Mouse (Mus musculus): ENCODE measurements around the gene Wee2. TPM values are rescaled to one million over a fixed set of nuclear protein-coding genes. Genes with fewer than 3 reads are reported as not detected.

Wee2 gene
- polyA plus RNA-seq, 1 experiment from 2014 or later: not detected

- peak within 1 kb of the TSS; percentile 74 for H3K9ac ChIP-seq
- no peaks in the 10 kb centered on the region for H3K9me3 ChIP-seq (replicated peaks)
- H3K4me2 ChIP-seq: peak within 1 kb of the TSS; percentile 92
- H3K27ac ChIP-seq: no peak within 1 kb of the TSS
- no peaks in the 10 kb centered on the region for H3K36me3 ChIP-seq
- H3K4me1 ChIP-seq (replicated peaks): peaks cover 17% of the 10 kb centered on the region
- WGBS (ENCODE audit: insufficient replicate concordance): 1% methylated on average over 38 of the region's 38 CpGs
- DNase-seq (peak; percentile 66), ATAC-seq (ENCODE audit: low read depth) (peak; percentile 87)
- peak within 1 kb of the TSS; percentile 67 for H3K4me3 ChIP-seq (replicated peaks)
- H3K27me3 ChIP-seq: peaks cover 61% of the 10 kb centered on the region
Observed at GRCm38 (mm10) chr6:40436047-40436483, 2.8 kb upstream of the Wee2 start, which contains the start of gene E330009J07Rik. TSS of gene E330009J07Rik (minus strand) at chr6:40436135.

GRCm38 (mm10) chr6:40439731-40440130 lies 843 bp downstream of the Wee2 start:
- 14% methylated on average over 12 of the region's 12 CpGs for WGBS (ENCODE audit: insufficient replicate concordance)
- H3K27me3 ChIP-seq: peaks cover 53% of the 10 kb centered on the region
- no peaks in the 10 kb centered on the region for H3K36me3 ChIP-seq
- H3K4me2 ChIP-seq: no peak overlapping the region
- H3K4me1 ChIP-seq (replicated peaks): peaks cover 17% of the 10 kb centered on the region
- H3K27ac ChIP-seq: no peak overlapping the region
- H3K4me3 ChIP-seq (replicated peaks): no peak overlapping the region
- no peak for ATAC-seq (ENCODE audit: low read depth)
- DNase-seq: no peak
- no peaks in the 10 kb centered on the region for H3K9me3 ChIP-seq (replicated peaks)
- no peak overlapping the region for H3K9ac ChIP-seq

- H3K4me2 ChIP-seq: no peak overlapping the region
- no peaks in the 10 kb centered on the region for H3K9me3 ChIP-seq (replicated peaks)
- ATAC-seq (ENCODE audit: low read depth) (no peak), DNase-seq (no peak)
- H3K4me1 ChIP-seq (replicated peaks): peaks cover 2% of the 10 kb centered on the region
- H3K9ac ChIP-seq: no peak overlapping the region
- no peak overlapping the region for H3K27ac ChIP-seq
- H3K4me3 ChIP-seq (replicated peaks): no peak overlapping the region
- 58% methylated on average over 3 of the region's 3 CpGs for WGBS (ENCODE audit: insufficient replicate concordance)
- H3K27me3 ChIP-seq: peaks cover 37% of the 10 kb centered on the region
- no peaks in the 10 kb centered on the region for H3K36me3 ChIP-seq
Observed at GRCm38 (mm10) chr6:40441276-40441675, 2.4 kb downstream of the Wee2 start.

- DNase-seq (no peak), ATAC-seq (ENCODE audit: low read depth) (no peak)
- H3K27ac ChIP-seq: no peak overlapping the region
- 36% methylated on average over 3 of the region's 3 CpGs for WGBS (ENCODE audit: insufficient replicate concordance)
- no peak overlapping the region for H3K4me2 ChIP-seq
- H3K4me3 ChIP-seq (replicated peaks): no peak overlapping the region
- H3K9me3 ChIP-seq (replicated peaks): no peaks in the 10 kb centered on the region
- no peak overlapping the region for H3K9ac ChIP-seq
- no peaks in the 10 kb centered on the region for H3K4me1 ChIP-seq (replicated peaks)
- no peaks in the 10 kb centered on the region for H3K36me3 ChIP-seq
- peaks cover 33% of the 10 kb centered on the region for H3K27me3 ChIP-seq
Observed at GRCm38 (mm10) chr6:40441755-40442154, 2.9 kb downstream of the Wee2 start.

GRCm38 (mm10) chr6:40443281-40443928 lies 4.5 kb downstream of the Wee2 start:
- Histone ChIP-seq H3K9ac (no peak overlapping the region), H3K27ac (no peak overlapping the region), H3K4me1 (replicated peaks) (no peaks in the 10 kb centered on the region), H3K9me3 (replicated peaks) (no peaks in the 10 kb centered on the region), H3K4me3 (replicated peaks) (no peak overlapping the region), H3K27me3 (peaks cover 20% of the 10 kb centered on the region), H3K4me2 (no peak overlapping the region), H3K36me3 (no peaks in the 10 kb centered on the region)
- WGBS (ENCODE audit: insufficient replicate concordance): 28% methylated on average over 10 of the region's 10 CpGs
- DNase-seq (no peak), ATAC-seq (ENCODE audit: low read depth) (no peak)

- Histone ChIP-seq H3K27ac (no peak overlapping the region), H3K9me3 (replicated peaks) (no peaks in the 10 kb centered on the region), H3K4me3 (replicated peaks) (no peak overlapping the region), H3K4me1 (replicated peaks) (no peaks in the 10 kb centered on the region), H3K36me3 (no peaks in the 10 kb centered on the region), H3K9ac (no peak overlapping the region), H3K4me2 (no peak overlapping the region), H3K27me3 (peaks cover under 1% of the 10 kb centered on the region; the same call in 1 of the 2 replicates)
- no peak for ATAC-seq (ENCODE audit: low read depth)
- DNase-seq: no peak
Observed at GRCm38 (mm10) chr6:40448626-40449025, 9.7 kb downstream of the Wee2 start.

GRCm38 (mm10) chr6:40454436-40455041 lies 15.7 kb downstream of the Wee2 start:
- Histone ChIP-seq H3K4me2 (no peak overlapping the region), H3K9ac (no peak overlapping the region), H3K4me1 (replicated peaks) (no peaks in the 10 kb centered on the region), H3K36me3 (no peaks in the 10 kb centered on the region), H3K27ac (no peak overlapping the region), H3K4me3 (replicated peaks) (no peak overlapping the region), H3K9me3 (replicated peaks) (no peaks in the 10 kb centered on the region), H3K27me3 (no peaks in the 10 kb centered on the region)
- ATAC-seq (ENCODE audit: low read depth): no peak
- DNase-seq: no peak
- WGBS (ENCODE audit: insufficient replicate concordance): 21% methylated on average over 7 of the region's 7 CpGs

- no peak overlapping the region for H3K27ac ChIP-seq
- WGBS (ENCODE audit: insufficient replicate concordance): 42% methylated on average over 6 of the region's 6 CpGs
Observed at GRCm38 (mm10) chr6:40465710-40466109, 26.8 kb downstream of the Wee2 start.

GRCm38 (mm10) chr6:40470916-40471719 lies 32.2 kb downstream of the Wee2 start, which contains the start of gene Ssbp1:
TSS of gene Ssbp1 (plus strand) at chr6:40471352.
- Histone ChIP-seq H3K4me3 (replicated peaks) (peak within 1 kb of the TSS; percentile 83), H3K4me2 (peak within 1 kb of the TSS; percentile 74), H3K36me3 (peaks cover 26% of the 10 kb centered on the region), H3K9me3 (replicated peaks) (no peaks in the 10 kb centered on the region), H3K9ac (peak within 1 kb of the TSS; percentile 80), H3K27ac (peak within 1 kb of the TSS; percentile 86), H3K4me1 (replicated peaks) (peaks cover 10% of the 10 kb centered on the region), H3K27me3 (no peaks in the 10 kb centered on the region)
- DNase-seq (peak; percentile 86), ATAC-seq (ENCODE audit: low read depth) (peak; percentile 96)
- under 1% methylated on average over 54 of the region's 54 CpGs for WGBS (ENCODE audit: insufficient replicate concordance)

More at GRCm38 (mm10) chr6:40465710-40466109, 26.8 kb downstream of the Wee2 start:
- Histone ChIP-seq H3K9me3 (replicated peaks) (no peaks in the 10 kb centered on the region), H3K9ac (no peak overlapping the region), H3K4me3 (replicated peaks) (no peak overlapping the region), H3K4me2 (no peak overlapping the region), H3K27me3 (peaks cover 6% of the 10 kb centered on the region; the same call in 1 of the 2 replicates), H3K4me1 (replicated peaks) (no peaks in the 10 kb centered on the region), H3K36me3 (no peaks in the 10 kb centered on the region)
- DNase-seq: no peak
- ATAC-seq (ENCODE audit: low read depth): no peak

GRCm38 (mm10) chr6:40471720-40472010 lies 32.8 kb downstream of the Wee2 start:
- Histone ChIP-seq H3K4me3 (replicated peaks) (peak overlapping the region; percentile 83), H3K9ac (peak overlapping the region; percentile 80), H3K36me3 (peaks cover 30% of the 10 kb centered on the region), H3K4me1 (replicated peaks) (peaks cover 10% of the 10 kb centered on the region), H3K27ac (peak overlapping the region; percentile 86), H3K4me2 (peak overlapping the region; percentile 74), H3K27me3 (no peaks in the 10 kb centered on the region), H3K9me3 (replicated peaks) (no peaks in the 10 kb centered on the region)
- WGBS (ENCODE audit: insufficient replicate concordance): 1% methylated on average over 7 of the region's 7 CpGs
- ATAC-seq (ENCODE audit: low read depth) (no peak), DNase-seq (no peak)

- DNase-seq: no peak
Observed at GRCm38 (mm10) chr6:40476132-40476531, 37.2 kb downstream of the Wee2 start.

More at GRCm38 (mm10) chr6:40476132-40476531, 37.2 kb downstream of the Wee2 start:
- ATAC-seq (ENCODE audit: low read depth): no peak
- peaks cover 54% of the 10 kb centered on the region for H3K36me3 ChIP-seq
- 84% methylated on average over 4 of the region's 4 CpGs for WGBS (ENCODE audit: insufficient replicate concordance)
- no peak overlapping the region for H3K27ac ChIP-seq
- no peak overlapping the region for H3K9ac ChIP-seq
- no peak overlapping the region for H3K4me2 ChIP-seq
- peaks cover 10% of the 10 kb centered on the region for H3K4me1 ChIP-seq (replicated peaks)
- no peaks in the 10 kb centered on the region for H3K9me3 ChIP-seq (replicated peaks)
- no peak overlapping the region for H3K4me3 ChIP-seq (replicated peaks)
- H3K27me3 ChIP-seq: no peaks in the 10 kb centered on the region
